Mouse (Mus musculus) embryonic facial prominence, embryonic 11.5 days (tissue): Measurements from ENCODE around the gene Abt1. TPM values are rescaled to one million over a fixed set of nuclear protein-coding genes. Genes with fewer than 3 reads are reported as not detected.

Experiments
- polyA plus RNA-seq: library from polyadenylated mRNA; unstranded; fragments of >200 nt; fragmentation: Nextera tagmentation; extraction: Ambion mirVana; gene quantifications from 2 replicates; pipeline ENCODE4 v1.2.1, GENCODE M21; 2014

The Abt1 gene
- polyA plus RNA-seq, 1 experiment from 2014 or later, result 15.0 TPM

Other genes starting within 250 kb of the Abt1 start
- not detected in 2 replicates for gene Vmn1r220, start 235.9 kb downstream of the Abt1 start, polyA plus RNA-seq
- gene Vmn1r221, start 209.7 kb downstream of the Abt1 start, polyA plus RNA-seq, result not detected in 2 replicates
- gene Vmn1r222, start 187.9 kb downstream of the Abt1 start, polyA plus RNA-seq, result not detected in 2 replicates
- gene Vmn1r223, start 176.7 kb downstream of the Abt1 start, polyA plus RNA-seq, result not detected in 2 replicates
- 72.4 and 76.2 TPM in 2 replicates for gene Zfp322a, start 54.7 kb downstream of the Abt1 start, polyA plus RNA-seq
- 0.24 and 0.35 TPM in 2 replicates for gene Btn1a1, start 42.0 kb upstream of the Abt1 start, polyA plus RNA-seq
- 1.1 and 1.4 TPM in 2 replicates for gene Btn2a2, start 65.0 kb upstream of the Abt1 start, polyA plus RNA-seq
- 3.5 and 5.0 TPM in 2 replicates for gene Hist1h4h, start 107.2 kb upstream of the Abt1 start, polyA plus RNA-seq
- 7.8 and 7.9 TPM in 2 replicates for gene Hist1h2af, start 110.0 kb upstream of the Abt1 start, polyA plus RNA-seq
- 6.1 and 7.8 TPM in 2 replicates for gene Hist1h3g, start 111.6 kb upstream of the Abt1 start, polyA plus RNA-seq
- 0.67 and 1.3 TPM in 2 replicates for gene Hist1h2bh, start 119.5 kb upstream of the Abt1 start, polyA plus RNA-seq
- 1.2 and 1.5 TPM in 2 replicates for gene Hist1h3f, start 120.2 kb upstream of the Abt1 start, polyA plus RNA-seq
- 1.3 TPM in 1 of 2 replicates, not detected in the other for gene Hist1h4f, start 127.8 kb upstream of the Abt1 start, polyA plus RNA-seq
- gene Hist1h1d, start 129.4 kb upstream of the Abt1 start, polyA plus RNA-seq, result 0.53 and 0.71 TPM in 2 replicates
- gene Hist1h3e, start 138.5 kb upstream of the Abt1 start, polyA plus RNA-seq, result 9.0 and 12.1 TPM in 2 replicates
- 78.4 and 99.4 TPM in 2 replicates for gene Hist1h2ae, start 147.4 kb upstream of the Abt1 start, polyA plus RNA-seq
- gene Hist1h2bg, start 147.5 kb upstream of the Abt1 start, polyA plus RNA-seq, result 8.4 and 8.6 TPM in 2 replicates
- 4.1 and 4.9 TPM in 2 replicates for gene Hist1h2bf, start 150.3 kb upstream of the Abt1 start, polyA plus RNA-seq
- gene Hist1h2ad, start 150.5 kb upstream of the Abt1 start, polyA plus RNA-seq, result 2.1 and 3.8 TPM in 2 replicates
- 10.2 and 11.3 TPM in 2 replicates for gene Hist1h3d, start 151.9 kb upstream of the Abt1 start, polyA plus RNA-seq
- 115 and 122 TPM in 2 replicates for gene Hist1h4d, start 157.7 kb upstream of the Abt1 start, polyA plus RNA-seq
- 2.1 and 3.1 TPM in 2 replicates for gene Hist1h2be, start 197.3 kb upstream of the Abt1 start, polyA plus RNA-seq
- gene Hist1h1e, start 198.7 kb upstream of the Abt1 start, polyA plus RNA-seq, result 23.0 and 24.4 TPM in 2 replicates